Mouse (Mus musculus) lung, embryonic 14.5 days (tissue): ENCODE data around the gene Tmsb10. TPM values are rescaled to one million over a fixed set of nuclear protein-coding genes. Genes with fewer than 3 reads are reported as not detected.

Experiments used
- ATAC-seq: fragments of 200-750 bp; cut with Nextera tagmentation; 2 replicates; pipeline ENCODE4 v1.8.0; 2017; ENCODE audit warnings: mild to moderate bottlenecking, moderate TSS enrichment, moderate library complexity; ENCODE audit not compliant: insufficient read depth
- DNase-seq: peaks from one replicate; pipeline ENCODE4 v3.0.0-alpha.2; 2015
- H3K27ac ChIP-seq: fragments of 300-500 bp; sonication (generic); 2 replicates; pipeline ENCODE4 v1.5.1; 2014; ENCODE audit warnings: low read depth, mild to moderate bottlenecking, moderate library complexity
- H3K27me3 ChIP-seq: fragments of 300-500 bp; sonication (generic); 2 replicates; pipeline ENCODE4 v1.6.1; 2014; ENCODE audit warnings: low read length, control low read depth; ENCODE audit not compliant: insufficient read depth
- H3K36me3 ChIP-seq: fragments of 300-500 bp; sonication (generic); 2 replicates; pipeline ENCODE4 v1.6.1; 2014; ENCODE audit warnings: control low read depth; ENCODE audit not compliant: insufficient read depth
- H3K4me1 ChIP-seq: fragments of 300-500 bp; sonication (generic); 2 replicates; pipeline ENCODE4 v1.6.1; 2014; ENCODE audit warnings: antibody characterized with exemption, control low read depth; ENCODE audit not compliant: insufficient read depth
- H3K4me2 ChIP-seq: fragments of 300-500 bp; sonication (generic); 2 replicates; pipeline ENCODE4 v1.6.1; 2014; ENCODE audit warnings: mild to moderate bottlenecking
- H3K4me3 ChIP-seq: fragments of 300-500 bp; sonication (generic); 2 replicates; pipeline ENCODE4 v1.5.1; 2014; ENCODE audit warnings: low read depth, low read length
- H3K9ac ChIP-seq: fragments of 300-500 bp; sonication (generic); 2 replicates; pipeline ENCODE4 v1.6.1; 2014
- H3K9me3 ChIP-seq: fragments of 300-500 bp; sonication (generic); 2 replicates; pipeline ENCODE4 v1.6.1; 2016; ENCODE audit warnings: low read depth, low read length, control low read depth
- CTCF ChIP-seq: IDR thresholded peaks from 2 replicates; pipeline ENCODE4 v1.5.1; 2016; ENCODE audit warnings: antibody characterized with exemption, low read depth
- WGBS: fragments of 180-500 bp; shearing (Covaris S2); extraction: QIAGEN DNeasy Blood & Tissue Kit; methylation state at CpG from one replicate; pipeline ENCODE4 v1.1.7; 2014; 5-methylcytosine and 5-hydroxymethylcytosine counted together
- polyA plus RNA-seq: library from polyadenylated mRNA; unstranded; fragments of >200 nt; fragmentation: Nextera tagmentation; extraction: Ambion mirVana; gene quantifications from 2 replicates; pipeline ENCODE4 v1.2.1, GENCODE M21; 2014

The Tmsb10 gene
- polyA plus RNA-seq: 3,115 and 3,305 TPM in 2 replicates

GRCm38 (mm10) chr6:72958662-72959071 is at the start of gene Tmsb10:
Gene Tmsb10, minus strand, starts transcription at chr6:72958748.
- WGBS: 1% methylated on average over 19 of the region's 19 CpGs
- peak within 1 kb of the TSS; percentile 81 for H3K4me3 ChIP-seq
- peak within 1 kb of the TSS; percentile 95 for H3K9ac ChIP-seq
- DNase-seq (peak; percentile 59), ATAC-seq (peak; percentile 3; the same call in 1 of the 2 replicates)
- H3K27ac ChIP-seq: peak within 1 kb of the TSS; percentile 93
- H3K9me3 ChIP-seq: no peaks in the 10 kb centered on the region
- no peaks in the 10 kb centered on the region; the same call in 1 of the 2 replicates for H3K36me3 ChIP-seq
- H3K4me1 ChIP-seq: peaks cover 16% of the 10 kb centered on the region
- H3K4me2 ChIP-seq: peak within 1 kb of the TSS; percentile 88
- TF ChIP-seq CTCF: no peak
- H3K27me3 ChIP-seq: no peaks in the 10 kb centered on the region

- no peak overlapping the region for H3K9ac ChIP-seq
- no peaks in the 10 kb centered on the region for H3K36me3 ChIP-seq
- no peak overlapping the region for H3K4me3 ChIP-seq
- no peaks in the 10 kb centered on the region for H3K27me3 ChIP-seq
- H3K9me3 ChIP-seq: no peaks in the 10 kb centered on the region
- no peak for ATAC-seq
- H3K4me2 ChIP-seq: no peak overlapping the region
- WGBS: 51% methylated on average over 5 of the region's 5 CpGs
- TF ChIP-seq CTCF: no peak
- no peak overlapping the region for H3K27ac ChIP-seq
- DNase-seq: peak; percentile 36
- H3K4me1 ChIP-seq: no peaks in the 10 kb centered on the region
Measured at GRCm38 (mm10) chr6:73003601-73004000, 45.1 kb upstream of the Tmsb10 start.

- Histone ChIP-seq H3K4me1 (no peaks in the 10 kb centered on the region), H3K9ac (no peak overlapping the region), H3K27ac (no peak overlapping the region), H3K36me3 (no peaks in the 10 kb centered on the region), H3K4me2 (no peak overlapping the region), H3K27me3 (no peaks in the 10 kb centered on the region), H3K9me3 (no peaks in the 10 kb centered on the region), H3K4me3 (no peak overlapping the region)
- no peak; the same call in 1 of the 2 replicates for ATAC-seq
- 41% methylated on average over 1 of the region's 1 CpGs for WGBS
- no peak for TF ChIP-seq CTCF
- no peak for DNase-seq
Measured at GRCm38 (mm10) chr6:73002391-73002790, 43.8 kb upstream of the Tmsb10 start.

GRCm38 (mm10) chr6:72998809-72999208 is 40.3 kb upstream of the Tmsb10 start:
- Histone ChIP-seq H3K4me3 (no peak overlapping the region), H3K9me3 (no peaks in the 10 kb centered on the region), H3K27me3 (no peaks in the 10 kb centered on the region), H3K9ac (no peak overlapping the region), H3K27ac (no peak overlapping the region), H3K4me1 (no peaks in the 10 kb centered on the region), H3K4me2 (no peak overlapping the region), H3K36me3 (no peaks in the 10 kb centered on the region)
- ATAC-seq (no peak), DNase-seq (no peak)
- TF ChIP-seq CTCF: no peak
- 100% methylated on average over 1 of the region's 1 CpGs for WGBS

GRCm38 (mm10) chr6:72993688-72994082 is 35.1 kb upstream of the Tmsb10 start:
- no peaks in the 10 kb centered on the region for H3K36me3 ChIP-seq
- no peak overlapping the region for H3K9ac ChIP-seq
- DNase-seq (no peak), ATAC-seq (peak; percentile 40; the same call in 1 of the 2 replicates)
- no peak for TF ChIP-seq CTCF
- no peak overlapping the region for H3K27ac ChIP-seq
- no peaks in the 10 kb centered on the region for H3K9me3 ChIP-seq
- WGBS: 49% methylated on average over 5 of the region's 5 CpGs
- no peaks in the 10 kb centered on the region for H3K4me1 ChIP-seq
- no peaks in the 10 kb centered on the region for H3K27me3 ChIP-seq
- H3K4me2 ChIP-seq: no peak overlapping the region
- no peak overlapping the region for H3K4me3 ChIP-seq

- no peaks in the 10 kb centered on the region for H3K9me3 ChIP-seq
- no peaks in the 10 kb centered on the region for H3K4me1 ChIP-seq
- H3K27me3 ChIP-seq: no peaks in the 10 kb centered on the region
- TF ChIP-seq CTCF: no peak
- H3K27ac ChIP-seq: no peak overlapping the region
- no peak overlapping the region for H3K4me2 ChIP-seq
- H3K9ac ChIP-seq: no peak overlapping the region
- H3K36me3 ChIP-seq: no peaks in the 10 kb centered on the region
- no peak overlapping the region for H3K4me3 ChIP-seq
- ATAC-seq: no peak
- DNase-seq: no peak
- WGBS: 50% methylated on average over 8 of the region's 8 CpGs
Measured at GRCm38 (mm10) chr6:72993054-72993687, 34.6 kb upstream of the Tmsb10 start.

GRCm38 (mm10) chr6:72990206-72990605 is 31.7 kb upstream of the Tmsb10 start:
- Histone ChIP-seq H3K4me1 (no peaks in the 10 kb centered on the region), H3K4me3 (no peak overlapping the region), H3K4me2 (no peak overlapping the region), H3K36me3 (no peaks in the 10 kb centered on the region), H3K9ac (no peak overlapping the region), H3K9me3 (no peaks in the 10 kb centered on the region), H3K27ac (no peak overlapping the region), H3K27me3 (no peaks in the 10 kb centered on the region)
- TF ChIP-seq CTCF: no peak
- 76% methylated on average over 5 of the region's 5 CpGs for WGBS
- ATAC-seq (no peak), DNase-seq (no peak)
